In genomic region chr4:105948326-105948725, GRCm38 (mm10) we compare ENCODE assay signal across 24 mouse cellular contexts.
DNase-seq lines count a peak whose midpoint lies in the region; ATAC-seq and TF ChIP-seq lines count a peak whose summit lies in the region.
"Had no signal": no experiment of that assay in that cellular context is flagged by ENCODE, and none has a peak within 500 bp of the region (broad histone marks: within the 10 kb centered on the region; RNA-seq: fewer than 3 reads in every experiment).

No protein-coding gene starts in this region.

- no peaks in the 10 kb centered on the region for H3K27me3 ChIP-seq in hindbrain, embryonic 16.5 days (replicated peaks; ENCODE audit: control insufficient read depth, insufficient read depth, low read length)
- H3K27me3 ChIP-seq: embryonic facial prominence, embryonic 13.5 days; forebrain, embryonic 13.5 days; heart, embryonic 13.5 days had no signal

- no peak overlapping the region for H3K9ac ChIP-seq in hindbrain, embryonic 16.5 days (ENCODE audit: low read depth, low read length)
- H3K9ac ChIP-seq: embryonic facial prominence, embryonic 13.5 days; forebrain, embryonic 13.5 days; heart, embryonic 13.5 days; hindbrain, embryonic 14.5 days had no signal

- DNase-seq in gastrocnemius, adult 2 months, result peak; percentile 27
- DNase-seq in gastrocnemius, postnatal 36 days, result no peak
- peak; percentile 5 for DNase-seq in heart, adult 8-10 months (ENCODE audit: low spot score)
- DNase-seq in heart, postnatal 10 days, result no peak
- peak; percentile 72 for DNase-seq in testis, postnatal 14 days (ENCODE audit: low spot score)
- no peak for DNase-seq in testis, postnatal 10 days (ENCODE audit: low spot score)
- DNase-seq: adrenal gland, adult 2 months; adrenal gland, postnatal 14 days; cerebellum, adult 11 months; cerebellum, adult 2 months; cerebellum, adult 9-11 months; cerebellum, postnatal 25 days; heart, postnatal 4 days; kidney, adult 2 months had no signal

- no peaks in the 10 kb centered on the region for H3K4me1 ChIP-seq in hindbrain, embryonic 16.5 days (ENCODE audit: control insufficient read depth, insufficient read depth, low read depth, low read length)
- H3K4me1 ChIP-seq: forebrain, embryonic 13.5 days; heart, embryonic 10.5 days; heart, embryonic 13.5 days had no signal

- no peaks in the 10 kb centered on the region for H3K9me3 ChIP-seq in hindbrain, embryonic 16.5 days (ENCODE audit: control insufficient read depth, low read length)
- H3K9me3 ChIP-seq: embryonic facial prominence, embryonic 13.5 days; forebrain, embryonic 10.5 days; forebrain, embryonic 13.5 days; heart, embryonic 10.5 days; heart, embryonic 13.5 days had no signal

- H3K4me2 ChIP-seq in hindbrain, embryonic 16.5 days (ENCODE audit: low read length), result no peak overlapping the region
- H3K4me2 ChIP-seq: embryonic facial prominence, embryonic 13.5 days; forebrain, embryonic 13.5 days; heart, embryonic 13.5 days; hindbrain, embryonic 14.5 days had no signal

- intact Hi-C loops in gastrocnemius, adult 2 months (cut with DNase I), result no loop called here
- intact Hi-C loops in gastrocnemius, postnatal 36 days (cut with DNase I), result loop anchor here (10.0 kb wide), 1 partner anchor 266 kb away; no protein-coding TSS in a partner anchor
- intact Hi-C loops in heart, postnatal 10 days (cut with DNase I), result no loop called here

- no peak for TF ChIP-seq CTCF in gastrocnemius, adult 2 months (IDR thresholded peaks at IDR 0.05)

- H3K4me3 ChIP-seq in gastrocnemius, adult 2 months, result no peak overlapping the region
- H3K4me3 ChIP-seq in hindbrain, embryonic 16.5 days (ENCODE audit: low read length), result no peak overlapping the region
- H3K4me3 ChIP-seq: embryonic facial prominence, embryonic 13.5 days; forebrain, embryonic 10.5 days; forebrain, embryonic 13.5 days; heart, embryonic 10.5 days; heart, embryonic 13.5 days had no signal

- H3K27ac ChIP-seq in gastrocnemius, adult 2 months, result peak overlapping the region; percentile 57
- no peak overlapping the region for H3K27ac ChIP-seq in hindbrain, embryonic 16.5 days (ENCODE audit: low read depth, low read length)
- H3K27ac ChIP-seq: embryonic facial prominence, embryonic 13.5 days; forebrain, embryonic 10.5 days; forebrain, embryonic 13.5 days; heart, embryonic 10.5 days; heart, embryonic 13.5 days; hindbrain, embryonic 14.5 days had no signal

- H3K36me3 ChIP-seq in hindbrain, embryonic 16.5 days (ENCODE audit: control insufficient read depth, insufficient read depth, low read length), result no peaks in the 10 kb centered on the region
- H3K36me3 ChIP-seq: embryonic facial prominence, embryonic 13.5 days; forebrain, embryonic 10.5 days; heart, embryonic 10.5 days; heart, embryonic 13.5 days had no signal

- 87% methylated on average over 5 of the region's 5 CpGs for WGBS in hindbrain, embryonic 16.5 days

- ATAC-seq in hindbrain, embryonic 16.5 days, result no peak
- ATAC-seq: CD4-positive, CD25-positive, alpha-beta regulatory T cell, adult 4 months; forebrain, embryonic 13.5 days; forebrain, embryonic 16.5 days; intestine, postnatal 0 days had no signal

Comparison
In these comparisons a context has a peak if more than half of its experiments do, and no peak if none do; other contexts are left out.
1. DNase-seq: peak in gastrocnemius, adult 2 months (single experiment), heart, adult 8-10 months (single experiment) and testis, postnatal 14 days (single experiment); none in gastrocnemius, postnatal 36 days (0 of 2), heart, postnatal 10 days (0 of 2) and testis, postnatal 10 days (single experiment).